Mouse (Mus musculus): ENCODE results near the gene Trappc6a. TPM values are rescaled to one million over a fixed set of nuclear protein-coding genes. Genes with fewer than 3 reads are reported as not detected.

Trappc6a gene
- total and polyA plus RNA-seq, 3 experiments: 32.2 to 45.0 (median 33.5) TPM

DNA sequence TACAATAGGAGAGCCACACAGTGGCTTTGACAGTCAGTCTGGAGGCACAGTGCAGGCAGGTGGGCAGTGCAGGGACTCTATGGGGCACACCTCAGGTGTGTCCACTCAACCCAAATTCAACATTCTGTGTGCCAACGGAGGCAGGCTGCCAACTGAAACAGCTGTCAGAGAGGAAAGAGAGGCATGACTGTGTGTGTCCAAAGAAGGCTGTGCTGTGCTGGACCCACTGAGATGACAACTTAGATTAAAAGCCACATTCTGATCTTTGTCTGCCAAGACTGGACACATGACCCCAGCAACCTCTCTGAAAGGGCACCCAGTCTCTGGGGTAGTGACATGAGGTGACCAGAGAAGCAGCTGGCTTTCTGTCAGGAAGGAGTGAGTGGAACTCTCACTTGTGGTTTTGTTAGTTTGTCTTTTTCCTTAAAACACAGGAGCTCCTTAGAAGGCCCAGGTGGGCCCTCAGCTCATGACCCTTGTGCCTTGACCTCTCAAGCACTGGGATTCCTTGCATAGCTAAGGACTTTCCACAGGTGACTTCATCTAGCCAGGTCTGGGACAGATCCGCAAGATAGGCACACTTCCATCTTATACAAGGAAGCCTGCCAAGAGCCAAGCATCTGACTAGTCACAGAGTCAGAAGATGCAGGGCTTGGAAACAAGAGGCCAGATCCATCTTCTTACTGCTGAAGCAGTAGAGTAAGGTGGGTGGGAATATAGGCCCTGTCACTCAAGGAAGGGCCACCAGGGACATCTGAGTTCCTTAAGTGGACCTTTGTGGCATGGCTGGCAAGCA is 32.8 kb downstream of the Trappc6a start:
- Histone ChIP-seq H3K27ac (no peak overlapping the region), H3K9ac (ENCODE audit: low read depth, low read length) (no peak overlapping the region), H3K36me3 (ENCODE audit: control insufficient read depth, insufficient read depth, low read length) (no peaks in the 10 kb centered on the region), H3K4me1 (ENCODE audit: control insufficient read depth, insufficient read depth, low read length) (peaks cover 16% of the 10 kb centered on the region), H3K27me3 (ENCODE audit: control insufficient read depth, insufficient read depth, low read length) (no peaks in the 10 kb centered on the region), H3K4me3 (no peak overlapping the region), H3K79me2 (replicated peaks; ENCODE audit: control insufficient read depth, insufficient read depth, low read length) (peaks cover 7% of the 10 kb centered on the region)
- intact Hi-C loops (cut with DNase I): no loop called here
- DNase-seq: no peak
- WGBS: 68% methylated on average over 2 of the region's 2 CpGs
- TF ChIP-seq EP300 (IDR thresholded peaks at IDR 0.05; ENCODE audit: insufficient read depth, low read depth, low read length) (no peak), CTCF (IDR thresholded peaks at IDR 0.05) (no peak), POLR2A (IDR thresholded peaks at IDR 0.05; ENCODE audit: insufficient read depth, low read depth, low read length) (no peak)

DNA sequence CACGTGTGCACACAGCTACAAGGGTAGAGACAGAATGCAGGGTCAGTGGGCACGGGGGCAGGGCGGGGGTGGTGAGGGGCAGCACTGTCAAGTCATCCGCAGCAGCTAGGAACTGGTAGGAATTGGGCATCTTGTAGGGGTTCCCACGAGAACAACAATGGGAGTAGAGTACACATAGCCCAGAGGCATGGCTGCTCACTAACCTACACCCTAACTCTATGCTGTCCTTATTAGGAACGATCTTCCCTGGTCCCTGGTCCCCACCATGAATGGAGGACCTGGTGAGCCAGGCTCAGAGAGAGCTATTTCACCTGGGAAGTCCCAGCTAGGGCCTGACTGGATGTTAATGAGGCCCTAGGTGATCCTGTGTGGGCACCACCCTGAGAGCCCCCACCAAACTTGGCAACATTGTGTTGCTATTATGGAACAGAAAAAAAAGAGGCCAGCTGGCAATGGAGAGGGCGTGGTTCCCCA is 33.5 kb downstream of the Trappc6a start:
- peaks cover 7% of the 10 kb centered on the region for H3K79me2 ChIP-seq (replicated peaks; ENCODE audit: control insufficient read depth, insufficient read depth, low read length)
- H3K4me1 ChIP-seq (ENCODE audit: control insufficient read depth, insufficient read depth, low read length): peaks cover 18% of the 10 kb centered on the region
- H3K27ac ChIP-seq: no peak overlapping the region
- no peaks in the 10 kb centered on the region for H3K27me3 ChIP-seq (ENCODE audit: control insufficient read depth, insufficient read depth, low read length)
- no peaks in the 10 kb centered on the region for H3K36me3 ChIP-seq (ENCODE audit: control insufficient read depth, insufficient read depth, low read length)
- no peak overlapping the region for H3K9ac ChIP-seq (ENCODE audit: low read depth, low read length)
- 76% methylated on average over 7 of the region's 7 CpGs for WGBS
- no peak for DNase-seq
- no peak overlapping the region for H3K4me3 ChIP-seq
- no peak for TF ChIP-seq CTCF (IDR thresholded peaks at IDR 0.05)
- TF ChIP-seq EP300 (IDR thresholded peaks at IDR 0.05; ENCODE audit: insufficient read depth, low read depth, low read length): no peak
- TF ChIP-seq POLR2A (IDR thresholded peaks at IDR 0.05; ENCODE audit: insufficient read depth, low read depth, low read length): no peak
- intact Hi-C loops (cut with DNase I): no loop called here

DNA sequence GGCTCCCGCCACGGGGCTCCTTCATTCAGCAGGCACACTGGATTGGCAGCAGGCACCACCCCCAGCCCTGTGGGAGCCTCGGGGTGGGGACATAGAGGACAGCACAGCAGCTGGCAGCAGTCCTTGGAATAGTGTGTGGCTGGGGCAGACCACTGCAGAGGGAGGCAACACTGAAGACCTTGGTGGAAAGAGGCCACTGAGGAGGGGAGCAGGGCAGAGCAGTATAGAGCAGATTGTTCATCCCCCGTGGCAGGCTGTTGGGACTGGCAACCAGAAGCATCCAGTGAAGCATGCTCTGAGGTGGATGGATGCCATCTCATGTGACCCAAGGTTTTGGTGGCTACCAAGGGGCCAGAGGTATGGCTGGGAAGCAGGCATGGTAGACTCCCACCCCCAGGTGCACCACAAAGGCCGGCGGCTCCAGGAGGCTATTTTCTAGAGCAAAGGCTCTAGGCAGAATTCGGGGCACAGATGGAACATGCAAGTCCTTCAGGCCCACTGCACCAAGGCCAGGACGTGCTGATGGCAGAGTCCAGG is 34.0 kb downstream of the Trappc6a start:
- no peaks in the 10 kb centered on the region for H3K27me3 ChIP-seq (ENCODE audit: control insufficient read depth, insufficient read depth, low read length)
- 56% methylated on average over 8 of the region's 8 CpGs for WGBS
- no peaks in the 10 kb centered on the region for H3K36me3 ChIP-seq (ENCODE audit: control insufficient read depth, insufficient read depth, low read length)
- no peak for DNase-seq
- H3K9ac ChIP-seq (ENCODE audit: low read depth, low read length): no peak overlapping the region
- no peak for TF ChIP-seq EP300 (IDR thresholded peaks at IDR 0.05; ENCODE audit: insufficient read depth, low read depth, low read length)
- no peak for TF ChIP-seq CTCF (IDR thresholded peaks at IDR 0.05)
- no peak for TF ChIP-seq POLR2A (IDR thresholded peaks at IDR 0.05; ENCODE audit: insufficient read depth, low read depth, low read length)
- H3K79me2 ChIP-seq (replicated peaks; ENCODE audit: control insufficient read depth, insufficient read depth, low read length): peaks cover 7% of the 10 kb centered on the region
- H3K27ac ChIP-seq: no peak overlapping the region
- intact Hi-C loops (cut with DNase I): no loop called here
- no peak overlapping the region for H3K4me3 ChIP-seq
- H3K4me1 ChIP-seq (ENCODE audit: control insufficient read depth, insufficient read depth, low read length): peaks cover 19% of the 10 kb centered on the region

DNA sequence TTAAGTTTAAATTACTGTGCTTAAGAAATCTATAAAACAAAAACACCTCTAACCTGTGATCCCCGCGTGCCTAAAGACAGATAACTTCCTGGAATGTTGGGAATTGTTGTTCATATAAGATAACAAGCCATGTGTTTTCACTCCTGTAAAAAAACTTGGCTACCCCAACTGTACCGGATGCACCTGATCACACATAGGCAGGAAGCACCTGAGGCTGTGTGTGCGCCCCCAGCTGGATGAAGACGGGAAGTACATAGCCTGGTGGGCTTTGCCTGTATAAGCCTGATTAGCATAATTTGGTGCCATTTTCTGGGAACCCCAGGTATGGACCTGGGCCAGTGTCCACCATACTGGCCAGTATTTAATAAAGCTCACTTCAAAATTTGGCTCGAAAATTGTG is 35.4 kb downstream of the Trappc6a start:
- TF ChIP-seq EP300 (IDR thresholded peaks at IDR 0.05; ENCODE audit: insufficient read depth, low read depth, low read length) (peak; percentile 59; the same call in 1 of the 2 replicates), POLR2A (IDR thresholded peaks at IDR 0.05; ENCODE audit: insufficient read depth, low read depth, low read length) (no peak), CTCF (IDR thresholded peaks at IDR 0.05) (peak; percentile 71)
- intact Hi-C loops (cut with DNase I): no loop called here

DNA sequence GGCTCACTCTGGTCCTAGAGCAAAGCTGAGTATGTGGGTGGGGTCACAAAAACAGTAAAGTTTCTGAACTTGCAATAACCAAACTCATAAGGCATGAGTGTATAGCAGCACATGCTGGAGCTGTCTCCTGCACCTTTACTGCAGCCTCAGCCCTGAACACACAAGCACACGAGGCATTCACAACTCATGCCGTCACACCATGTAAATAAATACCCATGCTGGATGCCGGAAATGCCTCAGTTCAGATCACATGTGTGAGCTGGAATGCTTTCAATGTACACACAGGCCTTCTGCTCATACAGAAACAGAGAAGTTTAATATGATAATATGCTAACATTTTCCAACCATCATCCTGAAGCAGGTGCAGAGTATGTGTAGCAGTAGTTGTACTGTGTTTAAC is 37.8 kb downstream of the Trappc6a start:
- intact Hi-C loops (cut with DNase I): no loop called here
- 27% methylated on average over 3 of the region's 3 CpGs for WGBS
- no peaks in the 10 kb centered on the region for H3K36me3 ChIP-seq (ENCODE audit: control insufficient read depth, insufficient read depth, low read length)
- DNase-seq: no peak
- no peak overlapping the region for H3K9ac ChIP-seq (ENCODE audit: low read depth, low read length)
- H3K27ac ChIP-seq: no peak overlapping the region
- no peaks in the 10 kb centered on the region for H3K27me3 ChIP-seq (ENCODE audit: control insufficient read depth, insufficient read depth, low read length)
- H3K4me1 ChIP-seq (ENCODE audit: control insufficient read depth, insufficient read depth, low read length): peaks cover 20% of the 10 kb centered on the region
- no peak for TF ChIP-seq EP300 (IDR thresholded peaks at IDR 0.05; ENCODE audit: insufficient read depth, low read depth, low read length)
- no peak for TF ChIP-seq CTCF (IDR thresholded peaks at IDR 0.05)
- TF ChIP-seq POLR2A (IDR thresholded peaks at IDR 0.05; ENCODE audit: insufficient read depth, low read depth, low read length): no peak
- H3K79me2 ChIP-seq (replicated peaks; ENCODE audit: control insufficient read depth, insufficient read depth, low read length): peaks cover 14% of the 10 kb centered on the region
- H3K4me3 ChIP-seq: no peak overlapping the region

More for the DNA sequence above, 35.4 kb downstream of the Trappc6a start:
- 41% methylated on average over 6 of the region's 6 CpGs for WGBS
- H3K4me3 ChIP-seq: no peak overlapping the region
- no peaks in the 10 kb centered on the region for H3K36me3 ChIP-seq (ENCODE audit: control insufficient read depth, insufficient read depth, low read length)
- H3K27me3 ChIP-seq (ENCODE audit: control insufficient read depth, insufficient read depth, low read length): no peaks in the 10 kb centered on the region
- H3K27ac ChIP-seq: no peak overlapping the region
- no peak overlapping the region for H3K9ac ChIP-seq (ENCODE audit: low read depth, low read length)
- DNase-seq: no peak
- peaks cover 22% of the 10 kb centered on the region for H3K4me1 ChIP-seq (ENCODE audit: control insufficient read depth, insufficient read depth, low read length)
- H3K79me2 ChIP-seq (replicated peaks; ENCODE audit: control insufficient read depth, insufficient read depth, low read length): peaks cover 14% of the 10 kb centered on the region

Data from heart, adult 2 months (tissue).